Mouse (Mus musculus): ENCODE results near the gene P2ry10b. TPM values are rescaled to one million over a fixed set of nuclear protein-coding genes. Genes with fewer than 3 reads are reported as not detected.

The P2ry10b gene
- total and polyA plus RNA-seq, 2 experiments: 0.67 to 1.2 TPM

GRCm38 (mm10) chrX:107178742-107179141, 30.0 kb downstream of the P2ry10b start:
- 61% methylated on average over 1 of the region's 1 CpGs for WGBS
- TF ChIP-seq POLR2A (IDR thresholded peaks at IDR 0.05; ENCODE audit: extremely low read depth, insufficient read depth, low read length): no peak
- no peak for TF ChIP-seq CTCF (IDR thresholded peaks at IDR 0.05; ENCODE audit: low read depth, low read length)
- H3K36me3 ChIP-seq (ENCODE audit: control insufficient read depth, insufficient read depth, low read length): no peaks in the 10 kb centered on the region

GRCm38 (mm10) chrX:107217577-107218090, 68.9 kb downstream of the P2ry10b start:
- H3K4me1 ChIP-seq (ENCODE audit: control insufficient read depth, insufficient read depth, low read length): no peaks in the 10 kb centered on the region
- no peak overlapping the region for H3K9ac ChIP-seq (ENCODE audit: low read depth, low read length)
- no peak for DNase-seq (ENCODE audit: extremely low read depth, low read depth, low spot score)
- no peaks in the 10 kb centered on the region for H3K79me2 ChIP-seq (ENCODE audit: control insufficient read depth, insufficient read depth, low read length)
- TF ChIP-seq CTCF (IDR thresholded peaks at IDR 0.05; ENCODE audit: low read depth, low read length) (no peak), POLR2A (IDR thresholded peaks at IDR 0.05; ENCODE audit: extremely low read depth, insufficient read depth, low read length) (no peak)
- no peak overlapping the region for H3K27ac ChIP-seq (replicated peaks; ENCODE audit: insufficient read depth, low read depth, low read length)
- H3K27me3 ChIP-seq (ENCODE audit: control insufficient read depth, insufficient read depth, low read length): no peaks in the 10 kb centered on the region
- no peak overlapping the region for H3K4me3 ChIP-seq (ENCODE audit: insufficient read depth, low read depth, low read length)
- H3K36me3 ChIP-seq (ENCODE audit: control insufficient read depth, insufficient read depth, low read length): no peaks in the 10 kb centered on the region
- WGBS: 93% methylated on average over 2 of the region's 2 CpGs

More at GRCm38 (mm10) chrX:107178742-107179141, 30.0 kb downstream of the P2ry10b start:
- Histone ChIP-seq H3K27ac (replicated peaks; ENCODE audit: insufficient read depth, low read depth, low read length) (no peak overlapping the region), H3K79me2 (ENCODE audit: control insufficient read depth, insufficient read depth, low read length) (no peaks in the 10 kb centered on the region), H3K27me3 (ENCODE audit: control insufficient read depth, insufficient read depth, low read length) (no peaks in the 10 kb centered on the region), H3K4me1 (ENCODE audit: control insufficient read depth, insufficient read depth, low read length) (no peaks in the 10 kb centered on the region), H3K9ac (ENCODE audit: low read depth, low read length) (no peak overlapping the region), H3K4me3 (ENCODE audit: insufficient read depth, low read depth, low read length) (no peak overlapping the region)
- no peak for DNase-seq (ENCODE audit: extremely low read depth, low read depth, low spot score)

Other genes with a start within 250 kb of the P2ry10b start
- 0.09 and 0.13 TPM in 2 replicates for gene Lpar4, start 228.3 kb upstream of the P2ry10b start, total RNA-seq (2014; rRNA removed)
- gene Lpar4, start 228.3 kb upstream of the P2ry10b start, polyA plus RNA-seq (2012; rRNA removed): 0.02 TPM in 1 of 2 replicates, not detected in the other
- 0.65 and 0.87 TPM in 2 replicates for gene P2ry10, start 60.4 kb upstream of the P2ry10b start, total RNA-seq (2014; rRNA removed)
- 0.05 and 0.07 TPM in 2 replicates for gene P2ry10, start 60.4 kb upstream of the P2ry10b start, polyA plus RNA-seq (2012; rRNA removed)
- 0.28 and 0.34 TPM in 2 replicates for gene Gpr174, start 107.0 kb downstream of the P2ry10b start, total RNA-seq (2014; rRNA removed)
- 0.04 and 0.06 TPM in 2 replicates for gene Gpr174, start 107.0 kb downstream of the P2ry10b start, polyA plus RNA-seq (2012; rRNA removed)